Mouse (Mus musculus) hindbrain, embryonic 12.5 days (tissue): ENCODE measurements around the gene Msrb3. TPM values are rescaled to one million over a fixed set of nuclear protein-coding genes. Genes with fewer than 3 reads are reported as not detected.
A peak's percentile ranks its signal among the peaks of the same experiment; 100 is the strongest.

ENCODE experiments used
- ATAC-seq: fragments of 200-750 bp; cut with Nextera tagmentation; 2 replicates; pipeline ENCODE4 v1.8.0; 2017; ENCODE audit warnings: moderate TSS enrichment; ENCODE audit not compliant: low FRiP score
- H3K27ac ChIP-seq: fragments of 300-500 bp; sonication (generic); 2 replicates; pipeline ENCODE4 v1.5.1; 2016; ENCODE audit warnings: mild to moderate bottlenecking
- H3K27me3 ChIP-seq: fragments of 300-500 bp; sonication (generic); 2 replicates; pipeline ENCODE4 v1.6.1; 2016; ENCODE audit warnings: mild to moderate bottlenecking
- H3K36me3 ChIP-seq: fragments of 300-500 bp; sonication (generic); 2 replicates; pipeline ENCODE4 v1.6.1; 2016; ENCODE audit warnings: mild to moderate bottlenecking
- H3K4me1 ChIP-seq: fragments of 300-500 bp; sonication (generic); 2 replicates; pipeline ENCODE4 v1.6.1; 2016
- H3K4me2 ChIP-seq: fragments of 300-500 bp; sonication (generic); replicated peaks from 2 replicates; pipeline ENCODE4 v1.6.1; 2016; ENCODE audit warnings: mild to moderate bottlenecking
- H3K4me3 ChIP-seq: fragments of 300-500 bp; sonication (generic); 2 replicates; pipeline ENCODE4 v1.5.1; 2016; ENCODE audit warnings: mild to moderate bottlenecking
- H3K9ac ChIP-seq: fragments of 300-500 bp; sonication (generic); 2 replicates; pipeline ENCODE4 v1.6.1; 2016; ENCODE audit warnings: mild to moderate bottlenecking, moderate library complexity
- H3K9me3 ChIP-seq: fragments of 300-500 bp; sonication (generic); replicated peaks from 2 replicates; pipeline ENCODE4 v1.6.1; 2016; ENCODE audit warnings: mild to moderate bottlenecking
- WGBS: fragments of 180-500 bp; shearing (Covaris S2); methylation state at CpG from one replicate; pipeline ENCODE4 v1.1.7; 2016; 5-methylcytosine and 5-hydroxymethylcytosine counted together
- polyA plus RNA-seq: library from polyadenylated mRNA; unstranded; fragments of >200 nt; fragmentation: Nextera tagmentation; extraction: Ambion mirVana; gene quantifications from 2 replicates; pipeline ENCODE4 v1.2.1, GENCODE M21; 2016

Msrb3 gene
- polyA plus RNA-seq, result 6.3 TPM in 2 replicates

DNA sequence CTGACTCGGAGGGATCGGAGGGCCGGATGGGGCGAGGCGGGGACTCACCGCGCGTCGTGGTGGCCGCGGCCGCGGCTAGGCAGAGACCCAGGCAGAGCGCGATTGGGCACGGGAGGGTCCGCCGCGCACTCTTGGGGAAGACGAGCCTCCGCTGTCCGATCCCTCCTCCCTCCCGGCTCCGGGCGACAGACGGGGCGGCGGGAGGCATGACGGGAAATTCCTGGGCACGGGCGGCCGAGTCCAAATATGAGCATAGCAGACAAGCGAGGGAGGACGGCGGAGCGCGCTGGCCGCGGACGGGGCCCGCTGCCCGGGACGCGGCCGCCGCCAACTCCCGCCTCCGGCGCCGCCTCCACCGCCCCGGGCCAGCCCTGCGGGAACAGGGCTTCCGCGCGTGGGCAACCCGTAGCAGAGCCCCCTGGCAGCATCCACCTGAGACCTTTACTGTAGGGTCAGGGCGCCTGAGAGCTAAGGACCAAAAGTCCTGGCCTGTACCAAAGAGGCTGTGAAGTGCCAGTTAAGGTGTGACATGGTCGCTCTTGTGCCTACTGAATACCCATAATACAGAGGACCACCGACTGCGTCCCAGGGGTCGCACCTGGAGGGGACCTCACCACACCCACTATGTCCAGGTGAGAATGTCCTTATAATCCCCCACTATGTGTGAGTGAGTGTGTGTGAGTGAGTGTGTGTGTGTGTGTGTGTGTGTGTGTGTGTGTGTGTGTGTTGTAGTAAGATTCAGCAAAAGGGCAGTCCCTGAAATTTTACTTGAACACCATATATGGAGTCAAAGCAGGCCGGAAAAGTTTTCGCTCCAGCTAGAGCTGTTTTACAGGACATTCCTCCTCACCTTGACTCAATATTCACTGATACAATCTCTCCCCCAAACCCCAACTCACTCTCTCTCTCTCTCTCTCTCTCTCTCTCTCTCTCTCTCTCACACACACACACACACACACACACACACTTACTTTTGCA, at the start of gene Msrb3:
Msrb3 (minus strand) TSS at position 317 of the 978 bp plus-strand sequence.
- H3K9me3 ChIP-seq, result no peaks in the 10 kb centered on the region
- ATAC-seq, result peak; percentile 87
- peak within 1 kb of the TSS; percentile 67 for H3K4me3 ChIP-seq
- peak within 1 kb of the TSS; percentile 67 for H3K9ac ChIP-seq
- no peaks in the 10 kb centered on the region for H3K36me3 ChIP-seq
- no peak within 1 kb of the TSS for H3K27ac ChIP-seq
- peak within 1 kb of the TSS; percentile 97 for H3K4me2 ChIP-seq
- WGBS, result 3% methylated on average over 61 of the region's 64 CpGs
- peaks cover 14% of the 10 kb centered on the region for H3K4me1 ChIP-seq
- peaks cover 14% of the 10 kb centered on the region for H3K27me3 ChIP-seq

DNA sequence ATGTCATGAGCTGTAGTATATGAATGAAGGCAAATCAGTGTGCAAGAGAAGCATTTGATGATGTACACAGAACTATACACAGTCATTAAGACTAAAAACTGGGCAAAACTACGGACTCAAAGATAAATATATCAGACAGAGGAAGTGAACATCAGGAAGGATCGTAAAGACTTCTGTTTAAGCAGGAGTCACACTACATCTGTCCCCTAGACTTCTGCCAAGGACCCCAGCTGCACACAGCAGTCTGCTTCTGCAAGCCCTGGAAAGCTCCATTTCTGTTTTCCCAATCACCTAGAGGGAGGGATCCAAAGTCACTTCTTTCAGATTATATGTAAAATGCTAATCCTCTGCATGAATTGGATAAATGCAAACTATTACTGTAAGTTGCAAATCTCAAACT, 49.6 kb upstream of the Msrb3 start:
- Histone ChIP-seq H3K4me3 (no peak overlapping the region), H3K9me3 (no peaks in the 10 kb centered on the region), H3K27me3 (no peaks in the 10 kb centered on the region), H3K4me1 (peaks cover 6% of the 10 kb centered on the region), H3K9ac (no peak overlapping the region), H3K27ac (no peak overlapping the region), H3K36me3 (0 out of 2 replicates have a peak, but pooled peaks cover 4% of the 10 kb centered on the region), H3K4me2 (no peak overlapping the region)
- no peak for ATAC-seq
- WGBS, result 80% methylated on average over 2 of the region's 2 CpGs

DNA sequence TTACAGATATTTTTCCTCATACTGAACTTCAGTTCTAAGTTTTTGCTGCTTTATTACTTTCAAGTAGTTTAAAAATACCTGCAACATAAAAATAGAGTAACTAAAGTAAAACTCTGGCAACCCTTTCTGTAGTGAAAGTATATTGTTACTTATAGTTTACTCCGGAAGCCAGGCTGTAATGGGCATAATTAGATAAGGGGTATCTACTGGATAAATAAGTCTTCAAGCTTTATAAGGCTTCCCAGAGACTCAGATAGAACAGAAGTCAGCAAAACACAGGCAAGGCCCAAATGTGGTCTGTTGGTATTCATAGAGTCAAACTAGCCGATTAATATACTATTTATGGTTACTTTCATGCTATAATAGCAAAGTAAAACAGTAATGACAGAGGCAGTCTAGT, 48.9 kb upstream of the Msrb3 start:
- Histone ChIP-seq H3K4me2 (no peak overlapping the region), H3K27me3 (no peaks in the 10 kb centered on the region), H3K27ac (no peak overlapping the region), H3K4me1 (peaks cover 4% of the 10 kb centered on the region), H3K4me3 (no peak overlapping the region), H3K9ac (no peak overlapping the region), H3K9me3 (no peaks in the 10 kb centered on the region), H3K36me3 (0 out of 2 replicates have a peak, but pooled peaks cover 4% of the 10 kb centered on the region)
- 94% methylated on average over 2 of the region's 2 CpGs for whole genome bisulfite sequencing
- ATAC-seq, result no peak

DNA sequence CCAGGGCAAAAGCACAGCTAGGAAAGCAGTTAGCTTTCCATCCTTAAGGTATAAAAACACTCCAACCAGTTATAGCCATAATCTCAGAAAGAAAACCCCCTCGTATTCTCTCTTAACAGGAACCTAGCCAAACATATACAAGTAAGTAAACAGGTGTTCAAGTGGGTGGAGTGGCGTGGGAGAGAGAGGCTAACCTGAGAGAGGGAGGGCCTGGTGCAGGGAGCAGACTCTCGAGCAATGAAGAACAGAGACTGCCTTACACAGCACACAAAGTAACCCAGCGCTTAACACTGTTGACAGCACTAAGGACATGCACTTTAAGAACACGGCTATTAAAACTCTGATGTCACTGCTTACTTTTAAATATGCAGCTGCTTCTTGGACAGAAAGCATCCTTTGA, 47.9 kb upstream of the Msrb3 start:
- Histone ChIP-seq H3K9me3 (no peaks in the 10 kb centered on the region), H3K27ac (no peak overlapping the region), H3K9ac (no peak overlapping the region), H3K36me3 (0 out of 2 replicates have a peak, but pooled peaks cover 4% of the 10 kb centered on the region), H3K4me3 (no peak overlapping the region), H3K4me1 (peaks cover 4% of the 10 kb centered on the region), H3K4me2 (no peak overlapping the region), H3K27me3 (no peaks in the 10 kb centered on the region)
- ATAC-seq, result no peak
- WGBS, result 93% methylated on average over 5 of the region's 5 CpGs

DNA sequence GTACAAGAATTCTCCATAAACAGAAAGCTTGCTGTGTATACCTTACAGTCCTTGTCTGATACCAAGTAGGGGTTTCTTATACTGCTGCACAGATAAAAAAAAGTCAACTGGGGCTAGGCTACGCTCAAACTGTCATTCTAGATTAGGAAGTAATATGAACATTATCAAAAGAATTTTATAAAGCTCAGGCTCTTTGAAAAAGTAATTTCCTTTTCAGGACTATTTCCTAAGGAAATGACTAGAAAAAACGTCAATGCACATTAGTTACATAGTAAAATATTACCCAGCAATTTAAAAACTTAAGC, 40.0 kb upstream of the Msrb3 start:
- no peak overlapping the region for H3K9ac ChIP-seq
- H3K27me3 ChIP-seq, result no peaks in the 10 kb centered on the region
- ATAC-seq, result no peak
- H3K4me3 ChIP-seq, result no peak overlapping the region
- no peaks in the 10 kb centered on the region for H3K9me3 ChIP-seq
- WGBS, result 92% methylated on average over 2 of the region's 2 CpGs
- no peak overlapping the region for H3K4me2 ChIP-seq
- no peaks in the 10 kb centered on the region for H3K36me3 ChIP-seq
- H3K4me1 ChIP-seq, result no peaks in the 10 kb centered on the region
- no peak overlapping the region for H3K27ac ChIP-seq

DNA sequence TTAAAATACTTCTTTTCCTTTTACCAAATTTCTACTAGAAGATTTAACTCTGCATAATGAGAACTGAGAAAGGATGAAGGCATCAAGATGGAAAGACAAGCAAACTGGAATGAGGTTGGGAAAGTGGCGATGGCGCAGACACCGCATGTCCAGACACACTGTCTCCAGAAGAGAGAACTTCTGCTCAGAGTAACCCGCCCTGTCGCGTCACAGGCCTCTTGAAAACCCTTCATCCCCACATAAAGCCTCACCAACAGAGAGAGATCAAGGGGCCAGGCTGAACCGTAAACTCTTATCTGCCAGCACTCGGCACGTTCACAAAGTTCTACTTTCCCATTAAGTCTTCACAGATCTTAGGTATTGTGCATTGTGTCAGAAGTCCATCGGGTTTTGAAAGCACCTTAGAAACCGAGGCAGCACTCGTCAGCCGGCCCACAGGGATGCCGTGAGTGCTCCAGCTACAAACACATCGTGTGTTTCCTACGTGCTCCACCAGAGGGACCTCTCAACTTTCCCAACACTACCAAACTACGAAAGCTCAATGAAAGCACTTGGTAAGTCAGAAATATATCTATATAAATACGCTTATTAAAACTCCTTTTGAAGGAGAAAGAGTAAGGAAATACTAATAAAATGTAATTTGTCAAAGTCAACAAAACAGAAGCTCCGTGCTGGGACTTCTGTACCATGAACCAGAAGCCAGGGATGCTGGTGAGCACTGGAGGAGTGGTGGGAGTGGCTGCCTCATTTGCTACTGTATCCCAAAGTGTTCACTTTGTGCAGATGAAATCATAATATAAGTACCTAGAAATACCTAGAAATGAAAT, 39.4 kb upstream of the Msrb3 start:
- Histone ChIP-seq H3K36me3 (no peaks in the 10 kb centered on the region), H3K4me3 (no peak overlapping the region), H3K9me3 (no peaks in the 10 kb centered on the region), H3K27me3 (no peaks in the 10 kb centered on the region), H3K4me1 (no peaks in the 10 kb centered on the region), H3K4me2 (no peak overlapping the region), H3K27ac (no peak overlapping the region), H3K9ac (no peak overlapping the region)
- WGBS, result 58% methylated on average over 19 of the region's 19 CpGs
- peak; percentile 16; the same call in 1 of the 2 replicates for ATAC-seq

DNA sequence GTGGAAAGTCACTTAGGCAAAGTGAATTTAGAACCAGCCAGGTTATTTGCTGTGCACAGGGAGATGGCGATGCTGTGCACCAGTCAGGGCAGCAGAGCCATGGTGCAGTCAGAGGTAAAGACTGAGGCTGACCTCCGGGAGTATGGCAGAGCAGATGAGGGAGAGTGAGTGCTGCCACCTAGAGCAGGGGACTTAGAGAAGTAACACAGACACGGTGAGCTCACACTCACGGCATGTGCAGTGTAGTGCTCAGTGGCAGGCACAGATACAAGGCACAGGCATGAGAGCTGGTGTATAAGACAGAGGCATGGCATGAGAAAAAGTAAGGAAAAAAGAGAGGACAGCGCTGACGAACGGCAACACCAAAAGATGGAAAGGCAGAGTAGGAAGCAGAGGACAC, 30.6 kb upstream of the Msrb3 start:
- no peak for ATAC-seq
- H3K4me1 ChIP-seq, result no peaks in the 10 kb centered on the region
- no peak overlapping the region for H3K4me2 ChIP-seq
- H3K9me3 ChIP-seq, result no peaks in the 10 kb centered on the region
- no peaks in the 10 kb centered on the region for H3K27me3 ChIP-seq
- WGBS, result 83% methylated on average over 7 of the region's 7 CpGs
- peaks cover 16% of the 10 kb centered on the region for H3K36me3 ChIP-seq
- no peak overlapping the region for H3K9ac ChIP-seq
- no peak overlapping the region for H3K4me3 ChIP-seq
- no peak overlapping the region for H3K27ac ChIP-seq

DNA sequence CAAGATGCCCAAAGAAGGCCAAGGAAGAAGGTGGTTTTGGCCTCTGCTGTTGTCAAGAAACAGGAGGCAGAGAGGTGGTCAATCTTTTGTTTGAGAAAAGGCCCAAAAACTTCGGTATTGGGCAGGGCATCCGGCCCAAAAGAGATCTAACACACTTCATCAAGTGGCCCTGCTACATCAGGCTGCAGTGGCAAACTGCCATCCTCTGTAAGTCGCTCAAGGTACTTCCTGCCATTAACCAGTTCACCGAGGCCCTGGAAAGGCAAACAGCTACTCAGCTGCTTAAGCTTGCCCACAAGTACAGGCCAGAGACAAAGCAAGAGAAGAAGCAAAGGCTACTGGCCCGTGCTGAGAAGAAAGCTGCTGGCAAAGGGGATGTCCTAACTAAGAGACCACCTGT, 29.3 kb upstream of the Msrb3 start:
- Histone ChIP-seq H3K27me3 (no peaks in the 10 kb centered on the region), H3K4me2 (no peak overlapping the region), H3K36me3 (peaks cover 16% of the 10 kb centered on the region), H3K4me3 (no peak overlapping the region), H3K27ac (no peak overlapping the region), H3K9ac (no peak overlapping the region), H3K9me3 (no peaks in the 10 kb centered on the region), H3K4me1 (no peaks in the 10 kb centered on the region)
- WGBS, result 93% methylated on average over 5 of the region's 5 CpGs
- ATAC-seq, result no peak

DNA sequence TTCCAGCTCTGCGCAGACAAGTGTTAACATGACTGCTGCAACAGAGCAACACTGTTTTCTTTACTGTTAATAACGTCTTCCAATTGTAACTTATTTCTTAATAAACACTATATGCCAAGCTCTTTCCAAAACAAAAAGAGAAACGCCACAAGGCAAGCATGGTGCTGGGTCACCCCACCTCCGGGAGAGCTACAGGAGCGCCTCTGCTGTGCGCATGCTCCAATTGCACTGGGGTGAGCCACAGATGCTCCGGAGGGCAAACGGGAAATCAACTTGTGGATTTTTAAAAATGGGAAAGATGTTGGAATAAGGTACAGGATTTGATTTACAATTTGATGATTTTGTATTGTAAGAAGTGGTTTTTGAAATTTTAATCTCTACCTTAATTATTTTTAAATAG, 27.3 kb upstream of the Msrb3 start:
- Histone ChIP-seq H3K9me3 (no peaks in the 10 kb centered on the region), H3K4me2 (no peak overlapping the region), H3K4me1 (no peaks in the 10 kb centered on the region), H3K27ac (no peak overlapping the region), H3K4me3 (no peak overlapping the region), H3K9ac (no peak overlapping the region), H3K36me3 (peaks cover 16% of the 10 kb centered on the region), H3K27me3 (no peaks in the 10 kb centered on the region)
- 94% methylated on average over 8 of the region's 8 CpGs for WGBS
- no peak for ATAC-seq

DNA sequence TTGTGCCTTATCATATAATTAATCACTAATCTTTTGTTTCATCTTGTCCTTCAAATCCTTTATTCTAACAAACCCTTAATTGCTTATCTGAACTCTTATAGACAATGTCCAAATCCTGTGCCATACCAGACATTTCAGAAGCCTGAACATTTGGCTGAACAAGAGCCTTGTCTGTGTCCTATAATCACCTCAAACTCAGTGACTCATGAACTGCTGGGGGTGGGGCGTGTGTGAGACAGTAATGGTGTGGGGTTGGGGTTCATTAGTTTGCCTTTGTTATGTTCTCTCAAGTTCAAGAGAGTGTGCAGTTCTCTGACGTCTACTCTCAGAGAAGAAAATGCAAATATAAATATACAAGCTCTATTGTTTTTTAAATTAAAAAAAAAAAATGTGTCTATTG, 22.6 kb upstream of the Msrb3 start:
- WGBS, result 71% methylated on average over 2 of the region's 2 CpGs
- no peaks in the 10 kb centered on the region for H3K9me3 ChIP-seq
- H3K27me3 ChIP-seq, result no peaks in the 10 kb centered on the region
- peaks cover 6% of the 10 kb centered on the region for H3K36me3 ChIP-seq
- H3K4me2 ChIP-seq, result no peak overlapping the region
- H3K4me1 ChIP-seq, result no peaks in the 10 kb centered on the region
- no peak for ATAC-seq
- no peak overlapping the region for H3K27ac ChIP-seq
- H3K9ac ChIP-seq, result no peak overlapping the region
- no peak overlapping the region for H3K4me3 ChIP-seq

DNA sequence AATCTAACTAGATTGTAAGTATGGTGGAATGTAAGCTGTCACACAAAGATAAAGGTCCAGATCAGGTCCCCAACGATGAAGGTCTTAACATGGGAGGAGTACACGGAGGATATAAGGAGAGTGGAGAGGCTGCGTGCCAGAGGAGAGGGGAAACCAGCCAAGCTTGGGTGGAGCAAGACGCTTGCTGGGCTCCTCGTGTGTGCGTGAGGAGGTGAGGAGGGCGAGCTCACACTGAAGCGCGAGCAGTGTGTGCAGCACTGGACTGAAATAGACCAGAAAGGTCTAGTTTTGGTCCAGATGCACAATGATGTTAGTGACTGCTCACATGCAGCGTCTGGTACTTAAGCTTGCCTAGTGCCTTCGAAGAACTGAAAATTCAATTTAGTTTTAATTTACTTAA, 21.7 kb upstream of the Msrb3 start:
- no peaks in the 10 kb centered on the region for H3K4me1 ChIP-seq
- no peaks in the 10 kb centered on the region for H3K27me3 ChIP-seq
- H3K4me3 ChIP-seq, result no peak overlapping the region
- no peak; the same call in 1 of the 2 replicates for ATAC-seq
- H3K27ac ChIP-seq, result no peak overlapping the region
- no peaks in the 10 kb centered on the region for H3K9me3 ChIP-seq
- H3K4me2 ChIP-seq, result no peak overlapping the region
- H3K9ac ChIP-seq, result no peak overlapping the region
- peaks cover 6% of the 10 kb centered on the region; the same call in 1 of the 2 replicates for H3K36me3 ChIP-seq
- 87% methylated on average over 11 of the region's 11 CpGs for WGBS

DNA sequence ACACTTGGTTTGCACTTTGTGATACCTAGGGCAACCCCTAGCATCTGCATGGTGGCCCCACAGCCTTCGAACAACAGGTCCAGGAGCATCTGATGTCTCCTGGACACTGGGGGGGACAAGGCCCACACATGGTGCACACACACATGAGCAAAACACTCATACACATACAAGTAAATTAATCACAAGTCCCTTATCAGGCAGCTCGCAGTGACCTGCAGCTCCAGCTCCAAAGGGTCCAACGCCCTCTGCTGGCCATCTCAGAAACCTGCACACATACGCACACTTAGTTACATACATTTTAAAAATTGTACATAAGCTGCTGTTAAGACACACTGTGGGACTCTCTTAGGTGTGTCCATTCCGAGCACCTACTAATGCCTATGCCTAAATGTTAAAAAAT, 17.3 kb upstream of the Msrb3 start:
- Histone ChIP-seq H3K9me3 (no peaks in the 10 kb centered on the region), H3K36me3 (no peaks in the 10 kb centered on the region), H3K9ac (no peak overlapping the region), H3K27ac (no peak overlapping the region), H3K4me1 (no peaks in the 10 kb centered on the region), H3K4me3 (no peak overlapping the region), H3K27me3 (no peaks in the 10 kb centered on the region), H3K4me2 (no peak overlapping the region)
- WGBS, result 84% methylated on average over 5 of the region's 5 CpGs
- no peak for ATAC-seq
